15 mouse cellular contexts compared by ENCODE assay signal in genomic region chr7:109849750-109850434, GRCm38 (mm10). TPM values are rescaled to one million over a fixed set of nuclear protein-coding genes. Genes with fewer than 3 reads are reported as not detected.
DNase-seq lines count a peak whose midpoint lies in the region; ATAC-seq lines count a peak whose summit lies in the region.
"Had no signal": no experiment of that assay in that cellular context is flagged by ENCODE, and none has a peak within 500 bp of the region (broad histone marks: within the 10 kb centered on the region; RNA-seq: fewer than 3 reads in every experiment).

No protein-coding gene starts in this region.

- peak; percentile 80 for ATAC-seq in hindbrain, embryonic 11.5 days (ENCODE audit: low FRiP score)
- no peak for ATAC-seq in hindbrain, embryonic 14.5 days (ENCODE audit: low FRiP score)
- ATAC-seq in embryonic facial prominence, embryonic 11.5 days (replicated peaks; ENCODE audit: insufficient number of reproducible peaks, low FRiP score, low TSS enrichment, low read depth): peak; percentile 85; the same call in 1 of the 2 replicates
- ATAC-seq in hindbrain, embryonic 13.5 days (ENCODE audit: low FRiP score): no peak
- ATAC-seq: intestine, postnatal 0 days; liver, embryonic 12.5 days; lung, postnatal 0 days had no signal

- 34% methylated on average over 8 of the region's 8 CpGs for WGBS in hindbrain, embryonic 11.5 days
- 26% methylated on average over 8 of the region's 8 CpGs for WGBS in hindbrain, embryonic 14.5 days
- 47% methylated on average over 8 of the region's 8 CpGs for WGBS in embryonic facial prominence, embryonic 11.5 days
- 21% methylated on average over 8 of the region's 8 CpGs for WGBS in hindbrain, embryonic 13.5 days

- H3K9ac ChIP-seq in hindbrain, embryonic 11.5 days (ENCODE audit: low read depth, low read length): no peak overlapping the region
- H3K9ac ChIP-seq in hindbrain, embryonic 14.5 days: no peak overlapping the region
- no peak overlapping the region; the same call in 1 of the 2 replicates for H3K9ac ChIP-seq in embryonic facial prominence, embryonic 11.5 days (replicated peaks; ENCODE audit: low read length)
- no peak overlapping the region for H3K9ac ChIP-seq in hindbrain, embryonic 13.5 days
- H3K9ac ChIP-seq: liver, embryonic 12.5 days had no signal

- no peak overlapping the region; the same call in 1 of the 2 replicates for H3K4me2 ChIP-seq in hindbrain, embryonic 11.5 days (replicated peaks; ENCODE audit: low read depth, low read length)
- no peak overlapping the region for H3K4me2 ChIP-seq in hindbrain, embryonic 14.5 days (replicated peaks)
- no peak overlapping the region for H3K4me2 ChIP-seq in embryonic facial prominence, embryonic 11.5 days (ENCODE audit: low read depth, low read length)
- H3K4me2 ChIP-seq in hindbrain, embryonic 13.5 days: no peak overlapping the region
- H3K4me2 ChIP-seq: liver, embryonic 12.5 days had no signal

- peak overlapping the region; percentile 62; the same call in 1 of the 2 replicates for H3K27ac ChIP-seq in hindbrain, embryonic 11.5 days (ENCODE audit: low read depth, low read length)
- no peak overlapping the region for H3K27ac ChIP-seq in hindbrain, embryonic 14.5 days
- H3K27ac ChIP-seq in embryonic facial prominence, embryonic 11.5 days (replicated peaks; ENCODE audit: low read depth, low read length): no peak overlapping the region
- 0 out of 2 replicates have a peak overlapping the region, but pooled peaks have one; percentile 4 for H3K27ac ChIP-seq in hindbrain, embryonic 13.5 days
- H3K27ac ChIP-seq: liver, embryonic 12.5 days; stomach, postnatal 0 days had no signal

- peaks cover 4% of the 10 kb centered on the region for H3K4me1 ChIP-seq in hindbrain, embryonic 11.5 days (replicated peaks; ENCODE audit: control insufficient read depth, insufficient read depth, low read length)
- H3K4me1 ChIP-seq in hindbrain, embryonic 14.5 days (replicated peaks; ENCODE audit: control insufficient read depth, insufficient read depth, low read length): peaks cover 4% of the 10 kb centered on the region
- no peaks in the 10 kb centered on the region for H3K4me1 ChIP-seq in embryonic facial prominence, embryonic 11.5 days (ENCODE audit: control insufficient read depth, insufficient read depth, low read length)
- H3K4me1 ChIP-seq in hindbrain, embryonic 13.5 days (replicated peaks): peaks cover 23% of the 10 kb centered on the region

- H3K27me3 ChIP-seq in hindbrain, embryonic 11.5 days (ENCODE audit: control insufficient read depth, insufficient read depth, low read length): no peaks in the 10 kb centered on the region
- H3K27me3 ChIP-seq in hindbrain, embryonic 14.5 days (ENCODE audit: control insufficient read depth, insufficient read depth, low read length): no peaks in the 10 kb centered on the region
- no peaks in the 10 kb centered on the region for H3K27me3 ChIP-seq in embryonic facial prominence, embryonic 11.5 days (ENCODE audit: control insufficient read depth, insufficient read depth, low read length)
- H3K27me3 ChIP-seq in hindbrain, embryonic 13.5 days: 0 out of 2 replicates have a peak, but pooled peaks cover 3% of the 10 kb centered on the region

- H3K36me3 ChIP-seq in hindbrain, embryonic 11.5 days (ENCODE audit: control insufficient read depth, insufficient read depth, low read length): no peaks in the 10 kb centered on the region
- H3K36me3 ChIP-seq in hindbrain, embryonic 14.5 days (replicated peaks; ENCODE audit: control insufficient read depth, insufficient read depth): no peaks in the 10 kb centered on the region
- no peaks in the 10 kb centered on the region for H3K36me3 ChIP-seq in embryonic facial prominence, embryonic 11.5 days (replicated peaks; ENCODE audit: control insufficient read depth, insufficient read depth, low read depth, low read length)
- H3K36me3 ChIP-seq in hindbrain, embryonic 13.5 days: no peaks in the 10 kb centered on the region
- H3K36me3 ChIP-seq: liver, embryonic 12.5 days had no signal

- peak; percentile 49 for DNase-seq in hindbrain, embryonic 11.5 days (ENCODE audit: low spot score)
- DNase-seq in hindbrain, embryonic 14.5 days (ENCODE audit: low spot score): no peak
- peak; percentile 64 for DNase-seq in embryo, embryonic 10.5 days (ENCODE audit: low spot score)
- DNase-seq in embryonic facial prominence, embryonic 11.5 days (ENCODE audit: low spot score): no peak
- DNase-seq in frontal cortex, postnatal 25 days (ENCODE audit: low spot score in 2 of 2): no peak
- DNase-seq in cerebellum, postnatal 14 days: no peak
- DNase-seq: heart, postnatal 10 days; kidney, postnatal 10 days; thymus, postnatal 25 days had no signal

- no peak overlapping the region for H3K4me3 ChIP-seq in hindbrain, embryonic 11.5 days (ENCODE audit: low read depth, low read length)
- no peak overlapping the region for H3K4me3 ChIP-seq in hindbrain, embryonic 14.5 days (replicated peaks; ENCODE audit: low read length)
- no peak overlapping the region for H3K4me3 ChIP-seq in embryonic facial prominence, embryonic 11.5 days (ENCODE audit: low read depth, low read length)
- H3K4me3 ChIP-seq in hindbrain, embryonic 13.5 days: no peak overlapping the region
- H3K4me3 ChIP-seq: erythroblast, embryonic 14.5 days; liver, embryonic 12.5 days had no signal

- no peaks in the 10 kb centered on the region for H3K9me3 ChIP-seq in hindbrain, embryonic 11.5 days (ENCODE audit: control insufficient read depth, low read length)
- H3K9me3 ChIP-seq in hindbrain, embryonic 14.5 days (ENCODE audit: control insufficient read depth, low read length): no peaks in the 10 kb centered on the region
- H3K9me3 ChIP-seq in embryonic facial prominence, embryonic 11.5 days (replicated peaks; ENCODE audit: control insufficient read depth, low read length): no peaks in the 10 kb centered on the region
- no peaks in the 10 kb centered on the region for H3K9me3 ChIP-seq in hindbrain, embryonic 13.5 days
- H3K9me3 ChIP-seq: liver, embryonic 12.5 days had no signal

RNA-seq across cellular contexts. Expression of gene Scube2, which starts 15.6 kb away (rescaled TPM):
- 3.2 and 4.3 TPM in 2 replicates for polyA plus RNA-seq in hindbrain, embryonic 11.5 days (2014; fragmentation: Nextera tagmentation; extraction: Ambion mirVana)
- 1.7 and 2.1 TPM in 2 replicates for polyA plus RNA-seq in hindbrain, embryonic 14.5 days (2014; fragmentation: Nextera tagmentation; extraction: Ambion mirVana)
- polyA plus RNA-seq in embryonic facial prominence, embryonic 11.5 days (2014; fragmentation: Nextera tagmentation; extraction: Ambion mirVana): 0.28 and 0.50 TPM in 2 replicates
- 1.4 and 1.9 TPM in 2 replicates for polyA plus RNA-seq in hindbrain, embryonic 13.5 days (2015; fragmentation: Nextera tagmentation; extraction: Ambion mirVana)
- polyA plus RNA-seq: erythroblast, embryonic 14.5 days had no signal

Comparison
In these comparisons a context has a peak if more than half of its experiments do, and no peak if none do; other contexts are left out.
1. ATAC-seq: peak in hindbrain, embryonic 11.5 days (single experiment) and embryonic facial prominence, embryonic 11.5 days (single experiment); none in hindbrain, embryonic 14.5 days (single experiment) and hindbrain, embryonic 13.5 days (single experiment).
2. DNase-seq: peak in hindbrain, embryonic 11.5 days (single experiment) and embryo, embryonic 10.5 days (single experiment); none in hindbrain, embryonic 14.5 days (single experiment), embryonic facial prominence, embryonic 11.5 days (single experiment), frontal cortex, postnatal 25 days (0 of 2) and cerebellum, postnatal 14 days (0 of 2).
3. H3K27ac ChIP-seq: peak in hindbrain, embryonic 11.5 days (single experiment) and hindbrain, embryonic 13.5 days (single experiment); none in hindbrain, embryonic 14.5 days (single experiment) and embryonic facial prominence, embryonic 11.5 days (single experiment).